Mouse (Mus musculus): ENCODE data around the gene Erbb3.
"Not testable (repeated sequence)": the region's sequence is repeated elsewhere in the genome, so short reads cannot be mapped to it uniquely, and the experiment has no call there.

Erbb3 gene

GRCm38 (mm10) chr10:128589464-128590192 lies at the start of gene Erbb3:
TSS of gene Erbb3 (minus strand) at chr10:128589652.
- peak; percentile 51 for DNase-seq (ENCODE audit: low spot score)

- DNase-seq (ENCODE audit: low spot score), result no peak
These were observed 47.6 kb upstream of the Erbb3 start for GRCm38 (mm10) chr10:128637011-128637410.

- DNase-seq (ENCODE audit: low spot score), result no peak
These were observed 47.1 kb upstream of the Erbb3 start for GRCm38 (mm10) chr10:128636561-128636960.

- no peak for DNase-seq (ENCODE audit: low spot score)
These were observed 46.2 kb upstream of the Erbb3 start for GRCm38 (mm10) chr10:128635697-128636096.

- DNase-seq (ENCODE audit: low spot score), result no peak
These were observed 42.1 kb upstream of the Erbb3 start for GRCm38 (mm10) chr10:128631571-128631970.

- DNase-seq (ENCODE audit: low spot score), result not testable (repeated sequence)
These were observed 40.9 kb upstream of the Erbb3 start for GRCm38 (mm10) chr10:128630306-128630705.

GRCm38 (mm10) chr10:128629746-128630145 lies 40.3 kb upstream of the Erbb3 start:
- no peak for DNase-seq (ENCODE audit: low spot score)

- no peak for DNase-seq (ENCODE audit: low spot score)
These were observed 38.2 kb upstream of the Erbb3 start for GRCm38 (mm10) chr10:128627398-128628317.

- peak; percentile 96 for DNase-seq (ENCODE audit: low spot score)
These were observed 37.2 kb upstream of the Erbb3 start, which contains the start of gene Rps26 for GRCm38 (mm10) chr10:128626311-128627310. TSS of gene Rps26 (minus strand) at chr10:128626747.

- DNase-seq (ENCODE audit: low spot score), result no peak
These were observed 35.9 kb upstream of the Erbb3 start for GRCm38 (mm10) chr10:128625287-128625894.

GRCm38 (mm10) chr10:128623106-128623613 lies 33.7 kb upstream of the Erbb3 start:
- not testable (repeated sequence) for DNase-seq (ENCODE audit: low spot score)

GRCm38 (mm10) chr10:128622702-128623101 lies 33.2 kb upstream of the Erbb3 start:
- no peak for DNase-seq (ENCODE audit: low spot score)

GRCm38 (mm10) chr10:128621986-128622520 lies 32.6 kb upstream of the Erbb3 start:
- DNase-seq (ENCODE audit: low spot score), result no peak

- no peak for DNase-seq (ENCODE audit: low spot score)
These were observed 30.8 kb upstream of the Erbb3 start for GRCm38 (mm10) chr10:128620241-128620640.

- DNase-seq (ENCODE audit: low spot score), result not testable (repeated sequence)
These were observed 29.7 kb upstream of the Erbb3 start for GRCm38 (mm10) chr10:128619148-128619547.

GRCm38 (mm10) chr10:128618570-128618969 lies 29.1 kb upstream of the Erbb3 start:
- DNase-seq (ENCODE audit: low spot score), result no peak

GRCm38 (mm10) chr10:128615798-128616448 lies 26.5 kb upstream of the Erbb3 start:
- not testable (repeated sequence) for DNase-seq (ENCODE audit: low spot score)

- DNase-seq (ENCODE audit: low spot score), result no peak
These were observed 25.5 kb upstream of the Erbb3 start for GRCm38 (mm10) chr10:128614934-128615333.

- not testable (repeated sequence) for DNase-seq (ENCODE audit: low spot score)
These were observed 24.4 kb upstream of the Erbb3 start for GRCm38 (mm10) chr10:128613820-128614219.

- DNase-seq (ENCODE audit: low spot score), result no peak
These were observed 23.6 kb upstream of the Erbb3 start for GRCm38 (mm10) chr10:128613154-128613440.

Measured in testis, postnatal 14 days (tissue).